Mouse (Mus musculus) testis, postnatal 14 days (tissue): ENCODE results near the gene Psg17.
A peak's percentile ranks its signal among the peaks of the same experiment; 100 is the strongest.
"Not testable (repeated sequence)": the region's sequence is repeated elsewhere in the genome, so short reads cannot be mapped to it uniquely, and the experiment has no call there.

Source experiments
- DNase-seq: peaks from one replicate; pipeline ENCODE4 v3.0.0; 2021; ENCODE audit warnings: low spot score

Psg17 gene

GRCm38 (mm10) chr7:18821507-18821906, at the start of gene Psg17:
Gene Psg17, minus strand, starts transcription at chr7:18821607.
- no peak for DNase-seq

- DNase-seq, result not testable (repeated sequence)
Measured at GRCm38 (mm10) chr7:18871031-18871430, 49.6 kb upstream of the Psg17 start, which contains the start of gene Pglyrp1. Gene Pglyrp1, plus strand, starts transcription at chr7:18871331.

DNA sequence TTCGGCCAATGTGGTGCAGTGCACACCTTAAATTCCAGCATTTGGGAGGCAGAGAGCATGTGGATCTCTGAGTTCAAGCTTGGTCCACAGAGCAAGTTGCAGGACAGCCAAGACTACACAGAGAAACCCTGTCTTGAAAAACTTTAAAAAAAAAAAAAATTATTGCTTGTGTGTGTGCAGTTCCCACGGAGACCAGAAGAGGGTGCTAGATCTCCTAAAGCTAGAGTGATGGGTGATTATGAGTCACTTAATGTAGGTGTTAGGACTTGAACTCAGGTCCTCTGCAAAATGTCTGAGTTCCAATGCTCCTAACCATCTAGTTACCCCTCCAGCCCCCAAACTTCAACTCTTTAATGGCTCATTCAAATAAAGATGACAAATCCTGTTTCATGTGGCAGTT, 47.1 kb upstream of the Psg17 start:
- no peak for DNase-seq

DNA sequence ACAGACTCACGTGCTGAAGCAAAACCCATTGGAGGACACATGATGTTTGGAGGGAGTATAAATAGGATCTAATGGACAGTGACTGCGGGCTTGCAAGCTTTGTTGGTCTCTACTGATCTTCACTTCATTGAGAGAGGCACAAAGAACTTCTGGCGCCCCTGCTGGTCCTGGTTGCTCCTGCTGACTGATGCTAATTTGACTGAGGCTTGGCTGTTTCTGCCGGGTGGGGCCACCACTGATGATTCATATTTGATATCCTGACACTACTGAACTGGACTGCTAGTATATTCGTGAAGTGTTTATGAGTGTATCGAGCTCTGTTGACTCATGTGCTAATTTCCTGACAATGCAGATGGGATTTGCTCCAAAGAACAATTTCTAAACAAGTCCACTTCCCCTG, 41.4 kb upstream of the Psg17 start:
- no peak for DNase-seq

DNA sequence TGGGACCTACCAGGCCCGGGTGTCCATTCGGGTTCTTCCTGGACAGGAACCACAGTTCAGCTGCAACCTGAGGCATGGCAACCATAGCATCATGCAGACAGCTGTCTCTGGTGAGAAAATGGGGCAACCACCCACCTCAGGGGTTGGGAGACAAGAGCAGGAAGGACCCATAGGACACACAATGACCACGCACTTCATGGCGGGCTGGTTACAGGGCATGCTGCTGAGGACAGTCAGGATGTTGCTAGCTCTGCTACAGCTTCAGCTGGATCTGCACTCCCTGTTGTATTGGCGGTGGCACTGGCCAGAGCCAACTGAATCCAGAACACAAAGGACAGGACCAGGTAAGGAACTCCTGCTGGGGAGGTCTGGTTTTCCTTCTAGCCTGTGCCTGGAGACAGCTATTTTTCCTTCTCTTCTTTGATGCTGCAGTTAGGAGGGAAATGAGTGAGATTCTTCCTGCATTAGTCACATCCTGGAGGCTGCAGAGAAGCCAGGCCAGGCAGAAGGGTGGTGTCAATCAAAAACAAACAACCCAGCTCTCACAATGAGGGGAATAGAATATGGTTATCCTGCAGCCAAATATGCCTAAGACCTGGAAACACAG, 37.0 kb upstream of the Psg17 start:
- no peak for DNase-seq

GRCm38 (mm10) chr7:18848395-18848794, 27.0 kb upstream of the Psg17 start:
- no peak for DNase-seq

DNA sequence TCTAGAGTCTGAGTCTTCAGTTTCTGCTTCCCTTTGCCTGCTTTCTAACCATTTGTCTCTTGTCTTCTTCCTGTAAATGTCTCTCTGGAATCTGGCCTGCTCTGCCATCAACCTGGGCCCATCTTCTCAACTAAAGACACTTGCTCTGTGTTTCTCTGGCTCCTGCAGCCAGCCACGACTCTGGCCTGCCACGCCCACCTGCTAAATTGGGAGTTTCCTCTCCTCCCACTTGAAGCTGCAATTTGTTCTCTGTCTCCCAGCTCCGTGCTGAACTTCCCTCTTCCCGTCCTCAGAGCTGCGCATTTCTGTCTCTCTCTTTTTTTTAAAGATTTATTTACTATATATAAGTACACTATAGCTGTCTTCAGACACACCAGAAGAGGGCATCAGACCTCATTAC, 23.4 kb upstream of the Psg17 start:
- no peak for DNase-seq

DNA sequence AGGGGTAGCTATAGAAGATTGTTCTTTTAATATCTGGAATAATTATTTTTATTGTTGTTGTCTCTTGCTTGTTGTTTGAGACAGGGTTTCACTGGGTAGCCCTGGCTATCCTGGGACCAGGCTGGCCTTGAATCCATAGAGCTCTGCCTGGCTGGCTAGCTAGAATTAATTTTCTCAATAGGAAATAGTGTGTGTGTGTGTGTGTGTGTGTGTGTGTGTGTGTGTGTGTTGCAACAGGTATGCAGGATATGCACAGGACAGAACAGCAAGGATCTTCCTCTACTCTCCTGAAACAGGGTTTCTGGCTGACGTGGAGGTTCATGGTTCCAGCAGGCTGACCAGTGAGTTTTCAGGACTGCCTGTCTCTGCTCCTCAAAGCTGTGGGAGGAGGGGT, 19.8 kb upstream of the Psg17 start:
- no peak for DNase-seq

DNA sequence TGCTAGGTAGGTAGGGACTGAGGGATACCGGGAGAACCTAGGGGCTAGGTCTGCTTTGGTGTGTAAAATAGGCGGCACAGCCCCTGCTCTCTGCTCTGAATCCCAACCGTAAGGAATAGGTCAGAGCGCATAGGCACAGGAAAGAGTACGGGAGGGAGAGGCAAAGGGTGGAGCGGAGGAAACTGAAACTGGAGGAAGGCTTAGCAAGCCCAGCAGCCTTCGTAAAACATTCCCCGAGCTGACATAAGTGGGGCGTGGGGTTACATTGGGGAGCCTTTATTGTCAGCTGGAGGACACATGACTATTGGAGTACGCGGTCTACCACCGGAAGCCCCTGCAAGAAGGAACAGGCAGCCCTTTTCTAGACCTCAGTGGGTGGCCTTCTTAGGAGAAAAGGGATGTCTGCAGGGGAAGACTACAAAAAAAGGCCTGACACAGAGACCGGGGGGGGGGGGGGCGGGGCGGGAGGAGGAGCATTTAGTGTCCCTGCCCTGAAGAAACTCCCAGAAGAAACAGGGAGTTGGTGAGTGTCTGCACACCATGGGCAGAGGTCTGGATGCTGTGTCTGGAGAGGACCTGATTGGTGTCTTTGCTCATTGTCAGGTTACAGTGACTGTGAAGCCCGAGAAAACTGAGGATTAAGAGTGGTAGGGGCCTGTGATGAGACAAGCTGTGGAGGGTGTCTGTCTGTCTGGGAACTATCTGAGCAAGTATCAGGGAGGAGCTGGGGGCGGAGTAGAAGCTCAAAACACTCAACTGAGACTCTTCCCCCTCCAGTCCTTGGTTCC, 19.2 kb upstream of the Psg17 start:
- DNase-seq, result peak; percentile 57

DNA sequence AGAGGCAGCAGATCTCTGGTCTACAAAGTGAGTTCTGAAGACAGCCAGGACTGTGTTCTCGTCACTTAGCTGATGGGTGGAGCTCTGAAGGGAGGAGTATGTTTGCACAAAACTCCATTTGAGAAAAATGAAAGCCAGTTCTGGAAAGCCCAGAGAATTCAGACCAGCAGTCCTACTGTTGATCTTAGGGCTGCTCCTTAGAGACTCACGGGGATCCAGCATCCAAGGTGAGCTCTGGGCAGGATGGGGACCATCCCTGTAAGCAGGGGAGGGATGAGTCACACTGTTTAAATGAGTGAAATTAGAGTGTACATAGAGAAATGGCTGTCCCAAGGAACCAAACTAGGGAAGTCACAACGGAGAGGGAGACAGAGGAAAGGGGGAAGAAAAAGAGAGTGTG, 18.5 kb upstream of the Psg17 start, which contains the start of gene Mill2:
Mill2 (plus strand) TSS at position 102 of the 400 bp plus-strand sequence.
- no peak for DNase-seq

GRCm38 (mm10) chr7:18832298-18832697, 10.9 kb upstream of the Psg17 start:
- DNase-seq, result no peak

- no peak for DNase-seq
Measured at GRCm38 (mm10) chr7:18829545-18829944, 8.1 kb upstream of the Psg17 start.

DNA sequence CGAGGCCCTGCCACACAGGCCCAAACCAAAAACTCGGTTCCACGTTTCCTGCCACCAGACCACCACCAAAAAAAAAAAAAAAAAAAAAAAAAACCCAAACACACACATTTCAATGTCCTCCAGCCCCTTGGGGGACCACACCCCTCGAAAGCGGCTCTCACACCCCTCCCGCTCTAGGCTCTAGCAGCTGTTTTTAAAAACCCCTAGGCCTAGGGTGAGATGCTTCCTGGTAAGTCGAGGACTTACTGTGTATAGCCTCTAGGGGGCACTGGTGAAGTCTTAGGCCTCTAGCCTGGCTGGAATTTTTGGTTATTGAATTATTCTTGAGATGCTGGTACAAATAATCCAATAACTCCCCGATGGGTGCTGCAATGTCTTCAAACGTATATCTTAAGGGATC, 7.2 kb upstream of the Psg17 start:
- DNase-seq, result no peak

- no peak for DNase-seq
Measured at GRCm38 (mm10) chr7:18827792-18828546, 6.6 kb upstream of the Psg17 start.

- no peak for DNase-seq
Measured at GRCm38 (mm10) chr7:18818301-18818700, 3.1 kb downstream of the Psg17 start.

DNA sequence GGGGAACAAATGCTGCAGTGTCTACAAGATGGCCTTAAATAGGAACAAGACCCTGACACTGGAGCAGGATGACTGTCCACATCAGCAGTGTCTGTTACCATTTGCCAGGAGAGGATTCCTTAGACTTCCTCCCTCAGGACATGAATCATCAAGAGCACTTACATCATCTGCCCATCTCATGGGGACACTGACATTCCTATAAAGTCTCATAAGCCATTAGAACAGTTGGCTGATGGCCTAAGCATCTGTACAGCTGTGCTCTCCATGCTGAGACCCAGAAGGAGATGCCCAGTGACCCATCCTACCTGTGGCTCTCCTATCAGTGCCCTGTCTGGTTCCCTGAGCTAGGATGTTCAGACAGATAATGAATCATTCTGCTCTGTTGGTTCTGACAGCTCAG, 17.9 kb downstream of the Psg17 start:
- DNase-seq, result no peak

DNA sequence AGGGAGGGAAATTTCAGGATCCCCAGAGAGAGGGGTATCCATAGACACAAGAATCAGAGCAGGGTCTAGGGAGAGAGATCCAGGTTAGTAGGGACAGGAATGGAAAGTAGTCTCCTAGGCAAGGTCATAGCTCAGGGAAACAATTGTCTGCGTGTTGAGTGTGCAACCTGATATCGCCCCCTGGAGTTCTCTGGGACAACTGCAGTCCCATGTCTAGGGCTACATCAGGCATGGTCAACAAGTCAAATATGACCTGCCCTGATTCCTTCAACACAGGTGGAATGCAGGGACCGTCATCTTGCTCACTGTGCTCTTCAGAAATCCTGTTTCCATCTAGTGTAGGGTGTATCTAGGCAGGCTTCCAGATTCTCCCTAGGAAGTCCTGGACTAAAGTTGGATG, 22.3 kb downstream of the Psg17 start:
- DNase-seq, result no peak

- no peak for DNase-seq
Measured at GRCm38 (mm10) chr7:18798420-18798819, 23.0 kb downstream of the Psg17 start, which contains the start of gene Psg19. Gene Psg19, minus strand, starts transcription at chr7:18798520.

DNA sequence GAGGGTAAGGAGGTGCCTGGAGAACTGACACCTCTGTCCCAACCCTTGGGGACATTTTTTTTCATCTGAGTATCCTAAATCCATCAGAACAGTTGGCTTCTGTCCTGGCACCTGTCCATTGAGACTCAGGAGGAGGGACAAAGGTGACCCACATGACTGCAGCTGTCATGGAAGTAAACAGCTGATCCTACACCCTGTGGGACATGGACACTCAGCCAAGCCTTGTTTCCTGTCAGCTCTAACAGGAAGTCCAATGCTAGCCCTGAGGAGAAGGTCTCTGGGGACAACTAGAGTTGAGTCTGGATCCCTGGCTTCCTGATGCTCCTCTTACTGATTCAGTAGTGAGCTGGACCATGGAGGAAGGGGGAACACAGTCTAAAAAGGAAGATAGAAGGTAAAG, 30.7 kb downstream of the Psg17 start:
- DNase-seq, result not testable (repeated sequence)

- DNase-seq, result not testable (repeated sequence)
Measured at GRCm38 (mm10) chr7:18781301-18781700, 40.1 kb downstream of the Psg17 start.

GRCm38 (mm10) chr7:18779337-18779781, 42.0 kb downstream of the Psg17 start:
- no peak for DNase-seq
